In genomic region chr2:32260635-32261034, GRCm38 (mm10) we compare ENCODE assay signal across 8 mouse cellular contexts. TPM values are rescaled to one million over a fixed set of nuclear protein-coding genes. Genes with fewer than 3 reads are reported as not detected.
DNase-seq lines count a peak whose midpoint lies in the region; ATAC-seq and TF ChIP-seq lines count a peak whose summit lies in the region.

No protein-coding gene starts in this region.

- no peak overlapping the region for H3K9ac ChIP-seq in forebrain, embryonic 11.5 days (ENCODE audit: low read length)
- no peak overlapping the region for H3K9ac ChIP-seq in intestine, embryonic 16.5 days (ENCODE audit: low read depth, low read length)
- no peak overlapping the region for H3K9ac ChIP-seq in lung, embryonic 14.5 days

- H3K36me3 ChIP-seq in forebrain, embryonic 11.5 days (ENCODE audit: control insufficient read depth, insufficient read depth, low read length): peaks cover 5% of the 10 kb centered on the region; the same call in 1 of the 2 replicates
- peaks cover 14% of the 10 kb centered on the region; the same call in 1 of the 2 replicates for H3K36me3 ChIP-seq in intestine, embryonic 16.5 days (ENCODE audit: control insufficient read depth, insufficient read depth, low read length)
- peaks cover 28% of the 10 kb centered on the region for H3K36me3 ChIP-seq in lung, embryonic 14.5 days (ENCODE audit: insufficient read depth)

- no peaks in the 10 kb centered on the region for H3K9me3 ChIP-seq in forebrain, embryonic 11.5 days (ENCODE audit: control insufficient read depth, low read length)
- H3K9me3 ChIP-seq in intestine, embryonic 16.5 days (ENCODE audit: control insufficient read depth, low read length): no peaks in the 10 kb centered on the region
- H3K9me3 ChIP-seq in lung, embryonic 14.5 days (ENCODE audit: low read depth, low read length): no peaks in the 10 kb centered on the region

- H3K4me2 ChIP-seq in forebrain, embryonic 11.5 days (ENCODE audit: low read depth, low read length, severe bottlenecking): no peak overlapping the region; the same call in 1 of the 2 replicates
- no peak overlapping the region for H3K4me2 ChIP-seq in intestine, embryonic 16.5 days (ENCODE audit: low read depth, low read length)
- H3K4me2 ChIP-seq in lung, embryonic 14.5 days: peak overlapping the region; percentile 72

- peaks cover 8% of the 10 kb centered on the region; the same call in 1 of the 2 replicates for H3K4me1 ChIP-seq in forebrain, embryonic 11.5 days (replicated peaks; ENCODE audit: control insufficient read depth, insufficient read depth, low read length)
- H3K4me1 ChIP-seq in intestine, embryonic 16.5 days (ENCODE audit: control insufficient read depth, insufficient read depth, low read length): peaks cover 15% of the 10 kb centered on the region
- H3K4me1 ChIP-seq in lung, embryonic 14.5 days (ENCODE audit: insufficient read depth): no peaks in the 10 kb centered on the region

- peak; percentile 37 for DNase-seq in layer of hippocampus, adult 11-12 months (ENCODE audit: low spot score)
- DNase-seq in layer of hippocampus, postnatal 36 days: no peak
- DNase-seq in brain, adult 2 months (ENCODE audit: low read depth, low spot score): peak; percentile 62
- peak; percentile 70 for DNase-seq in forebrain, embryonic 11.5 days (ENCODE audit: low spot score)
- peak; percentile 66 for DNase-seq in lung, embryonic 14.5 days
- peak; percentile 9 for DNase-seq in retina, postnatal 7 days (ENCODE audit: low read depth, low spot score)
- DNase-seq in adrenal gland, adult 8-10 months: no peak

- H3K27ac ChIP-seq in forebrain, embryonic 11.5 days (ENCODE audit: low read depth, low read length): no peak overlapping the region
- H3K27ac ChIP-seq in intestine, embryonic 16.5 days (ENCODE audit: low read length): no peak overlapping the region
- no peak overlapping the region for H3K27ac ChIP-seq in lung, embryonic 14.5 days (ENCODE audit: low read depth)

- 0 out of 2 replicates have a peak overlapping the region, but pooled peaks have one; percentile 89 for H3K4me3 ChIP-seq in forebrain, embryonic 11.5 days (ENCODE audit: low read depth, low read length)
- no peak overlapping the region; the same call in 1 of the 2 replicates for H3K4me3 ChIP-seq in intestine, embryonic 16.5 days (ENCODE audit: low read length)
- no peak overlapping the region for H3K4me3 ChIP-seq in lung, embryonic 14.5 days (ENCODE audit: low read depth, low read length)

- 35% methylated on average over 4 of the region's 4 CpGs for WGBS in forebrain, embryonic 11.5 days
- 43% methylated on average over 4 of the region's 4 CpGs for WGBS in intestine, embryonic 16.5 days
- 27% methylated on average over 4 of the region's 4 CpGs for WGBS in lung, embryonic 14.5 days

- ATAC-seq in forebrain, embryonic 11.5 days (replicated peaks; ENCODE audit: low FRiP score): no peak; the same call in 1 of the 2 replicates
- peak; percentile 11; the same call in 1 of the 2 replicates for ATAC-seq in intestine, embryonic 16.5 days
- ATAC-seq in lung, embryonic 14.5 days (ENCODE audit: insufficient read depth): no peak

- no peaks in the 10 kb centered on the region for H3K27me3 ChIP-seq in forebrain, embryonic 11.5 days (ENCODE audit: control insufficient read depth, insufficient read depth, low read length)
- H3K27me3 ChIP-seq in intestine, embryonic 16.5 days (replicated peaks; ENCODE audit: control insufficient read depth, insufficient read depth, low read length): no peaks in the 10 kb centered on the region
- no peaks in the 10 kb centered on the region for H3K27me3 ChIP-seq in lung, embryonic 14.5 days (ENCODE audit: insufficient read depth, low read length)

- peak; percentile 54 for TF ChIP-seq CTCF in lung, embryonic 14.5 days (IDR thresholded peaks at IDR 0.05; ENCODE audit: low read depth)

RNA-seq across cellular contexts. Expression of gene Uck1, which starts 0.7 kb away (rescaled TPM):
- total RNA-seq in layer of hippocampus, postnatal 36 days (2021): 10 to 100 TPM; 53.1 to 58.3 TPM
- 78.4 and 89.0 TPM in 2 replicates for polyA plus RNA-seq in forebrain, embryonic 11.5 days (2014; fragmentation: Nextera tagmentation; extraction: Ambion mirVana)
- polyA plus RNA-seq in intestine, embryonic 16.5 days (2015; fragmentation: Nextera tagmentation; extraction: Ambion mirVana): 72.4 and 74.4 TPM in 2 replicates
- polyA plus RNA-seq in lung, embryonic 14.5 days (2014; fragmentation: Nextera tagmentation; extraction: Ambion mirVana): 58.6 and 63.6 TPM in 2 replicates
- 100 to 1,000 TPM; 114 to 126 (median 125) TPM for total RNA-seq in adrenal gland, adult 8-10 months (2022)

RNA-seq across cellular contexts. Expression of gene Pomt1, which starts 24.2 kb away (rescaled TPM):
- 10 to 100 TPM; 25.6 to 26.4 TPM for total RNA-seq in layer of hippocampus, postnatal 36 days (2021)
- polyA plus RNA-seq in forebrain, embryonic 11.5 days (2014; fragmentation: Nextera tagmentation; extraction: Ambion mirVana): 26.3 and 33.3 TPM in 2 replicates
- polyA plus RNA-seq in intestine, embryonic 16.5 days (2015; fragmentation: Nextera tagmentation; extraction: Ambion mirVana): 26.7 and 26.9 TPM in 2 replicates
- polyA plus RNA-seq in lung, embryonic 14.5 days (2014; fragmentation: Nextera tagmentation; extraction: Ambion mirVana): 19.4 and 21.6 TPM in 2 replicates
- 10 to 100 TPM; 33.1 to 46.2 (median 38.4) TPM for total RNA-seq in adrenal gland, adult 8-10 months (2022)

RNA-seq across cellular contexts. Expression of gene Golga2, which starts 26.5 kb away (rescaled TPM):
- 10 to 100 TPM; 79.9 to 81.2 TPM for total RNA-seq in layer of hippocampus, postnatal 36 days (2021)
- 22.4 and 22.6 TPM in 2 replicates for polyA plus RNA-seq in forebrain, embryonic 11.5 days (2014; fragmentation: Nextera tagmentation; extraction: Ambion mirVana)
- polyA plus RNA-seq in intestine, embryonic 16.5 days (2015; fragmentation: Nextera tagmentation; extraction: Ambion mirVana): 21.5 and 21.6 TPM in 2 replicates
- polyA plus RNA-seq in lung, embryonic 14.5 days (2014; fragmentation: Nextera tagmentation; extraction: Ambion mirVana): 24.0 and 25.2 TPM in 2 replicates
- 10 to 100 TPM; 68.4 to 97.0 (median 84.9) TPM for total RNA-seq in adrenal gland, adult 8-10 months (2022)

RNA-seq across cellular contexts. Expression of gene Swi5, which starts 27.2 kb away (rescaled TPM):
- total RNA-seq in layer of hippocampus, postnatal 36 days (2021): 100 to 1,000 TPM; 208 to 224 TPM
- 345 and 373 TPM in 2 replicates for polyA plus RNA-seq in forebrain, embryonic 11.5 days (2014; fragmentation: Nextera tagmentation; extraction: Ambion mirVana)
- polyA plus RNA-seq in intestine, embryonic 16.5 days (2015; fragmentation: Nextera tagmentation; extraction: Ambion mirVana): 342 and 377 TPM in 2 replicates
- polyA plus RNA-seq in lung, embryonic 14.5 days (2014; fragmentation: Nextera tagmentation; extraction: Ambion mirVana): 205 and 220 TPM in 2 replicates
- 100 to 1,000 TPM; 263 to 285 (median 273) TPM for total RNA-seq in adrenal gland, adult 8-10 months (2022)

Comparison
In these comparisons a context has a peak if more than half of its experiments do, and no peak if none do; other contexts are left out.
1. DNase-seq: peak in layer of hippocampus, adult 11-12 months (single experiment), brain, adult 2 months (single experiment), forebrain, embryonic 11.5 days (single experiment), lung, embryonic 14.5 days (single experiment) and retina, postnatal 7 days (single experiment); none in layer of hippocampus, postnatal 36 days (0 of 2) and adrenal gland, adult 8-10 months (single experiment).